Mouse (Mus musculus) CD4-positive, CD25-positive, alpha-beta regulatory T cell, adult 2 months (primary cell): ENCODE results near the gene Rnase2b.
"Not testable (repeated sequence)": the region's sequence is repeated elsewhere in the genome, so short reads cannot be mapped to it uniquely, and the experiment has no call there.

Experiments
- DNase-seq: peaks from one replicate; pipeline ENCODE4 v3.0.0-alpha.2; 2012; ENCODE audit warnings: low read depth, low spot score

Gene Rnase2b

DNA sequence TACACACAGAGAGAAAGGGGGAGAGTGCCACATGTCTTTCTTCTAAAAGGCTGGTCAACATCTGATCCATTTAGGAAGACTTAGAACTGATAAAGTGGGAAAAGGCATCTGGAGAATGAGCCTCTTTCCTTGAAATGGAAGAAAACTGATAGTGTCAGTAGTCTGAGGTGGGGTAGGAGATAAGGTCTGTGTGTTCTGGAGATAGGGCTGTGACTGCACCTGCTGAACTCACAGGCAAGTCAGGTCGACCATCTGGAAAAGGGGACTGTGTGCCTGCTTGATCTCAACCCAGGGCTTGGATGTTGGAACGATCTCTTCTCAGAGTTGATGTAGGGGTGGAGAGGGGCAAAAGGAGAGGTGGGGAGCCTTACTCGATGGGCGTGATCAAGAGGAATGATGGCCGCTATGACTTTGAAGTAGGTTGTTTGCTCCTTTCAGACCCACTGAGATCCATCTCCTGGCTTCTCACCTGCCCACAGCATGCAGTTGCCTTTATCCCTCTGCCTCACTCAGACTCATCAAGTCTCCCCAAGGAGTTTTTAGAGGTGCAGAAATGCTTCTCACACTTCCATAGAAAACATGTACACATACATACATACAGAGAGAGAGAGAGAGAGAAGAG, 9.7 kb upstream of the Rnase2b start:
- no peak for DNase-seq

GRCm38 (mm10) chr14:51156056-51156735, 5.9 kb upstream of the Rnase2b start:
- DNase-seq = no peak

DNA sequence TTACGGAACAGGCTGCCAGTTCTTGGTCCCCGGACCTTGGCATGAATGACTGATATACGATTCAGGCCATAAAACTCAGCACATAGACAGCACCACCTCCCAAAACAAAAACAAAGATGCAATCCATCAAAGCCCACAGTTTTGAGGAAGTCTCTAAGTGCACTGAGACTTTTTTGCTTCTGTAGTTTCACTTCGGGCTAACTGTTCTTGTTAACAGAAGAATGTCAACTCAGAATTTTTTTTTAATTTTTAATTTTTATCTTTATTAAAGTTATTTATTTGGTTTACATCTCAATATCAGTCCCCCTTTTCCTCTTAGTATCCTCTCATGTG, 5.4 kb upstream of the Rnase2b start:
- no peak for DNase-seq

DNA sequence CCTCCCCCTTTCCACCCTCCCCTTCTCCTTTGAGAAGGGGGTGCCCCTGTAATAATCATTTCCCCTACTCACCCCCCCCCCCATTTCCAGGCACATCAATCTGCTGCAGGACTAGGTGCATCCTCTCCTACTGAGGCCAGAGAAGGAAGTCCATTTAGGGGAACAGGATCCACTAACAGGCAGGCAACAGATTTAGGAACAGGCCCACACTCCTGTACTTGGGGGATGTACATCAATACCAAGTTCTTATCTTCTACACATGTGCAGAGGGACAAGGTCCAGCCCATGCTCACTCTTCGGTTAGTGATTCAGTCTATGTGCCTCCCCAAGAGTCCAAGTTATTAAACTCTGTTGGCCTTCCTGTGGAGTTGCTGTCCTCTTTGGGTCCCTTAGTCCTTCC, 5.0 kb upstream of the Rnase2b start:
- DNase-seq = no peak

DNA sequence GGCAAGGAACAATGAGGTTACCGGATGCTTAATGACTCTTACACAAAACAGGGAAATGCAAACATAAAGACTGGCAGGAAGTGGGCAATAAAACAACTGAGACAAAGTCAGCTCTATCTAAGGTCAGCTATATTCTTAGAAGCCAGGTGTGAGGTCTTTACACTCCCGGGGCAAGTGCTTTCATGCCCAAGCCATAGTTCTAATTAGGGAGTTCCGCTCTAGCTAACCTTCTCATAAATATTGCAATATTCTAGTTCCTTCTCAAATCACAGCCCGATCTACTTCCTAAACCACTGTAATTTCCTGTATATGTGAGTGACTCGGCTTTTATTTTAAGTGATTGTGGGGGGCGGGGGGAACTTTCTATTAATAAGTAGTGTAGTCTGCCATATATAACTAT, 1.3 kb downstream of the Rnase2b start:
- DNase-seq = not testable (repeated sequence)

DNA sequence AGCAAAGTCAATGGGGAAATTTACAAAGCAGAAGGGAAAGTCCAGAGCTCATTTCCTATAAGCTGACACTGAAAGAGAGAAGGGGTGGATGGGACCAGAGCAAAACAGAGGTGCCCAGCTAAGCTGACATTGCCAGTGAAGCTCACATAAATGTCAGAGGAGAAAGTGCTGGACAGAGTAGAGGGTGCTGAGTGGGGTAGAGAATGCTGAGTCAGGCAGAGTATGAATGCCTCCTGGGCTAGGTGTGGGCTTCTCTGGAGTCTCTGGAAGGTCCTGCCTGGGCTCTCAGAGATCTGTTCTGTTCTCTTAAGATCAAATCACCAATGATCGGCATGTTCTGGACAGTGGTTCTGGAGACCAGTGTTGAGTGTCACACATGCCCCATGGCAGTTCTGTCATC, 3.4 kb downstream of the Rnase2b start:
- DNase-seq = peak; percentile 1

GRCm38 (mm10) chr14:51166068-51166467, 4.0 kb downstream of the Rnase2b start:
- no peak for DNase-seq

GRCm38 (mm10) chr14:51172095-51172865, 10.2 kb downstream of the Rnase2b start:
- DNase-seq = peak; percentile 37

GRCm38 (mm10) chr14:51172947-51173346, 10.9 kb downstream of the Rnase2b start:
- DNase-seq = not testable (repeated sequence)

- no peak for DNase-seq
These were observed 11.8 kb downstream of the Rnase2b start for GRCm38 (mm10) chr14:51173843-51174242.

DNA sequence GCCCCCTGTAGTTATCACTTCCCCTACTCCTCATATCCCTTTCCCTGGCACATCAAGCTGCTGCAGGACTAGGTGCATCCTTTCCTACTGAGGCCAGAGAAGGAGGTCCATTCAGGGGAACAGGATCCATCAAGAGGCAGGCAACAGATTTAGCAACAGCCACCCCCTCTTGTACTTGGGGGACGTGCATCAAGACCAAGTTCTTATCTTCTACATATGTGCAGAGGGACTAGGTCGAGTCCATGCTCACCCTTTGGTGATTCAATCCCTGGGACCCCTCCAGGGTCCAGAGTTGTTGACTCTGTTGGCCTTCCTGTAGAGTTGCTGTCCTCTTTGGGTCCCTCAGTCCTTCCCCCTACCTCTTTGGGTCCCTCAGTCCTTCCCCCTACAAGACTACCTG, 19.0 kb downstream of the Rnase2b start:
- not testable (repeated sequence) for DNase-seq

- no peak for DNase-seq
These were observed 33.6 kb downstream of the Rnase2b start for GRCm38 (mm10) chr14:51195681-51196080.

- DNase-seq = no peak
These were observed 37.3 kb downstream of the Rnase2b start, which contains the start of gene Ang2 for GRCm38 (mm10) chr14:51199098-51200023. Gene Ang2, minus strand, starts transcription at chr14:51199148.

DNA sequence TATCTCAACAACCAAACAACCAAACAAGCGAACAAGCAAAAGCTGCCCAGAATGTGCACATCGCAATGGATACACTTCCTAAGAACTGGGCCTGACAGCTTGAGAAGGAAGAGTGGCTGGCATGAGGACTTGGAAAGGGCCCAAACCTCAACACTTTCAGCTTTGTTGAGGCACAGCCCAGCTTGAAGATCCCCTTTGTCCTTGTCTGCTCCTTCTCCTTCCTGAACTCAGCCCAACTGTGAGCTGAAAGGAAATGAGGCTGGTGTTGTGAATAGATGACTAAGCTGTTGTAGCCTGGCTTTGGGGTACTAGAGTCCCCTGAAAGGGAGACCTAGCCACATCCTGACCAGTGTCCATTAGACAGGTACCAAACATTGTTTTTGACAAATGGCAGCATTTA, 38.0 kb downstream of the Rnase2b start:
- no peak for DNase-seq

- no peak for DNase-seq
These were observed 38.4 kb downstream of the Rnase2b start for GRCm38 (mm10) chr14:51200466-51200865.

DNA sequence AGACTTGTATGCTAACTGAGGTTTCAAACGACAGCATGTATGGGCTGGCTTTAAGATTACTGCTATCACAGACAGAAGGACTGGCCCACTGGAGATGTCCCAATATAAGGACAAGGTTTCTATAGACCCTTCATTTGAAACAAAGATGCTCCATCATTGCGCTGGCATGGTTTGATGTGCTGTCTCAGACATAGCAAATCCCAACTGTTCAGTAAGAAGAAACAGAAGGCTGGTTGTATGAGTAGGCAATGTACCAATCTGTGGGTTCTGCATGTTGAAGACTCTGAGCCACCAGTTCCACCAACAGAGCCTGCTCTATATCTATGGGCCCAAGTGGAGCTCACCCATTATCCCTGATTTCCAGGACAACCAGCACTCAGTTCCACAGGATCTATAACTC, 41.1 kb downstream of the Rnase2b start, which contains the start of gene Ear14:
Gene Ear14 (plus strand): TSS at position 277 of the 400 bp plus-strand sequence.
- no peak for DNase-seq
